In genomic region chr7:109704461-109704860, GRCm38 (mm10) we compare ENCODE assay signal across 1 mouse cellular context.
TF ChIP-seq lines count a peak whose summit lies in the region.

No protein-coding gene starts in this region.

TF ChIP-seq in CH12.LX, 34 proteins besides CTCF, POLR2A, EP300 and RAD21 (continued from another document):
- TF ChIP-seq RCOR1 (conservative IDR thresholded peaks at IDR 0.05; ENCODE audit: low read depth, low read length) (no peak), MAFK (IDR thresholded peaks at IDR 0.05; ENCODE audit: insufficient replicate concordance, low read length) (no peak), CHD2 (IDR thresholded peaks at IDR 0.05; ENCODE audit: low read length) (no peak), MYC (IDR thresholded peaks at IDR 0.05; ENCODE audit: low read depth, low read length) (no peak), GABPA (IDR thresholded peaks at IDR 0.05; ENCODE audit: insufficient replicate concordance, low read depth, low read length) (no peak), USF2 (conservative IDR thresholded peaks at IDR 0.05; ENCODE audit: low read depth, low read length) (no peak), IRF4 (IDR thresholded peaks at IDR 0.05; ENCODE audit: low read depth, low read length) (no peak)
TF ChIP-seq in CH12.LX: peak in this region for 0.
